Mouse (Mus musculus) midbrain, embryonic 14.5 days (tissue): ENCODE measurements around the gene Nipa1. TPM values are rescaled to one million over a fixed set of nuclear protein-coding genes. Genes with fewer than 3 reads are reported as not detected.
"Not testable (repeated sequence)": the region's sequence is repeated elsewhere in the genome, so short reads cannot be mapped to it uniquely, and the experiment has no call there.

Experiments
- ATAC-seq: fragments of 200-750 bp; cut with Nextera tagmentation; 2 replicates; pipeline ENCODE4 v1.8.0; 2017; ENCODE audit warnings: moderate number of reproducible peaks, moderate library complexity; ENCODE audit not compliant: low FRiP score, low TSS enrichment
- DNase-seq: peaks from one replicate; pipeline ENCODE4 v3.0.0-alpha.2; 2015
- H3K27ac ChIP-seq: fragments of 300-500 bp; sonication (generic); replicated peaks from 2 replicates; pipeline ENCODE4 v1.5.1; 2014; ENCODE audit warnings: mild to moderate bottlenecking, low read depth, low read length, moderate library complexity
- H3K27me3 ChIP-seq: fragments of 300-500 bp; sonication (generic); 2 replicates; pipeline ENCODE4 v1.6.1; 2014; ENCODE audit warnings: low read length, control low read depth, mixed read lengths; ENCODE audit not compliant: control insufficient read depth, insufficient read depth
- H3K36me3 ChIP-seq: fragments of 300-500 bp; sonication (generic); 2 replicates; pipeline ENCODE4 v1.6.1; 2014; ENCODE audit warnings: low read length, control low read depth; ENCODE audit not compliant: control insufficient read depth, insufficient read depth
- H3K4me1 ChIP-seq: fragments of 300-500 bp; sonication (generic); 2 replicates; pipeline ENCODE4 v1.6.1; 2014; ENCODE audit warnings: mild to moderate bottlenecking, antibody characterized with exemption, low read length, control low read depth; ENCODE audit not compliant: control insufficient read depth, insufficient read depth
- H3K4me2 ChIP-seq: fragments of 300-500 bp; sonication (generic); 2 replicates; pipeline ENCODE4 v1.6.1; 2014; ENCODE audit warnings: mild to moderate bottlenecking, low read length, moderate library complexity
- H3K4me3 ChIP-seq: fragments of 300-500 bp; sonication (generic); replicated peaks from 2 replicates; pipeline ENCODE4 v1.5.1; 2014; ENCODE audit warnings: low read depth, low read length
- H3K9ac ChIP-seq: fragments of 300-500 bp; sonication (generic); replicated peaks from 2 replicates; pipeline ENCODE4 v1.6.1; 2014; ENCODE audit warnings: mild to moderate bottlenecking, low read length, moderate library complexity
- H3K9me3 ChIP-seq: fragments of 300-500 bp; sonication (generic); 2 replicates; pipeline ENCODE4 v1.6.1; 2016; ENCODE audit warnings: low read length, control low read depth, mixed read lengths; ENCODE audit not compliant: control insufficient read depth
- WGBS: fragments of 180-500 bp; shearing (Covaris S2); extraction: QIAGEN DNeasy Blood & Tissue Kit; methylation state at CpG from one replicate; pipeline ENCODE4 v1.1.7; 2014; 5-methylcytosine and 5-hydroxymethylcytosine counted together
- polyA plus RNA-seq: library from polyadenylated mRNA; unstranded; fragments of >200 nt; fragmentation: Nextera tagmentation; extraction: Ambion mirVana; gene quantifications from 2 replicates; pipeline ENCODE4 v1.2.1, GENCODE M21; 2014

Gene Nipa1
- polyA plus RNA-seq, 1 experiment from 2014 or later: 20.1 TPM

DNA sequence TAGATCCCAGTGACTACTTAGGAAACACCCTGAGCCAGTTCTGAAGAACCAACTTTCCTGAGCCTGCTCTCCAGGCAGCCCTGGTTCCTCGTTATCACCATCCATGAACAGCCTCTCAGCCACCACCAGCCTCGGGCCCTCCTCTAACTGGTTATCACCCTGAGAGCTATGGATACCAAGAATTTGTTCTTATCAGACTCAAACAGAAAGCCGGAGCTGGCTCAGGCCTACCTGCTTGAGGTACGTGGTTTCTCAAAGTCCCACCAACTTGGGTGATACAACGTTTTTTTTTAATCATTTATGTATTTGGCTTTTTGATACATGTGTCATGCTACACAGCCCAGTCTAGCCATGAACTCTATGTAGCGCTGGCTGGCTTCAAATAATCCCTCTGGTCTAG lies 4.6 kb downstream of the Nipa1 start:
- no peak overlapping the region for H3K9ac ChIP-seq
- no peak for DNase-seq
- no peaks in the 10 kb centered on the region for H3K27me3 ChIP-seq
- H3K4me1 ChIP-seq: peaks cover 10% of the 10 kb centered on the region
- 92% methylated on average over 6 of the region's 6 CpGs for WGBS
- no peak overlapping the region for H3K4me2 ChIP-seq
- peaks cover 2% of the 10 kb centered on the region; the same call in 1 of the 2 replicates for H3K9me3 ChIP-seq
- no peak for ATAC-seq
- no peak overlapping the region for H3K4me3 ChIP-seq
- 0 out of 2 replicates have a peak, but pooled peaks cover 3% of the 10 kb centered on the region for H3K36me3 ChIP-seq
- no peak overlapping the region for H3K27ac ChIP-seq

- not testable (repeated sequence) for H3K27ac ChIP-seq, H3K27me3 ChIP-seq, H3K9ac ChIP-seq, H3K4me2 ChIP-seq, H3K36me3 ChIP-seq, ATAC-seq, DNase-seq, H3K4me3 ChIP-seq, H3K9me3 ChIP-seq
- H3K4me1 ChIP-seq: peaks cover 10% of the 10 kb centered on the region
- 91% methylated on average over 7 of the region's 18 CpGs for WGBS
Measured at GRCm38 (mm10) chr7:56014002-56014702, 5.6 kb downstream of the Nipa1 start.

DNA sequence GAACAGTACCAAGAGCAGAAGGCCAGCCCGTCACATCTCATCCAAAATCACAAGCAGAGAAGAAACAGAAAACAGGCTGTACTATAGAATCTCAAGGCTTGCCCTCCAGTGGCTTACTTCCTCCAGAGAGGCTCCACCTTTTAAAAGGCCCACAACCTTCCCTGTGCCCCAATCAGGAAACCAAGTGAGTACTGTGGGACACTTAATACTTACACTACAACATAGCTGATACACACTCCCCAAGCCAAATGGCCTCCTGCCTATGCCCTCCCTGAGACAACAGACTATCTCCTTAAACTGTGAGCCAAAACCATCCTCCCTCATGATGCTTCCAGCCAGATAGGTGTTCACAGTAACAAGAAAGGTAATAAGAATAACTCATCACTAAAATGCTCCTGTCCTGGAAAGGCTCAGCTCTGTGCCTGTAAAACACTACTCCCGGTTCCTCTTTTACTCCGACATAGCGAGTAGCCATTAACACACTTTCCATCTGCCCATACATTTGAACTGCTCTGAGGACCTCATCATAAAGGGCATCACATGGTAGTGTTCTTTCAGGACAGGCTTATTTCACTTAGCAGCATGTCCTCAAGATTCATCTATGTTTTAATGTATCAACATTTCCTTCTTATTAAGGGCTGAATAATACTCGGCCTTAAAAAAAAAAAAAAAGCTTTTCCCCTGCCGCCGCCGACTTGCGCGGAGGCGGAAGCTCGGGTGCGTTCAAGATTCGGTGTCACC lies 6.3 kb downstream of the Nipa1 start:
- WGBS: 98% methylated on average over 14 of the region's 14 CpGs
- Histone ChIP-seq H3K27me3 (no peaks in the 10 kb centered on the region), H3K4me2 (no peak overlapping the region), H3K9me3 (peaks cover 2% of the 10 kb centered on the region; the same call in 1 of the 2 replicates), H3K36me3 (0 out of 2 replicates have a peak, but pooled peaks cover 3% of the 10 kb centered on the region), H3K4me3 (no peak overlapping the region), H3K27ac (no peak overlapping the region), H3K4me1 (peaks cover 7% of the 10 kb centered on the region), H3K9ac (no peak overlapping the region)
- DNase-seq (no peak), ATAC-seq (no peak)

- Histone ChIP-seq H3K27me3 (no peaks in the 10 kb centered on the region), H3K4me2 (no peak overlapping the region), H3K27ac (no peak overlapping the region), H3K4me3 (no peak overlapping the region), H3K9ac (no peak overlapping the region), H3K4me1 (no peaks in the 10 kb centered on the region), H3K36me3 (0 out of 2 replicates have a peak, but pooled peaks cover 3% of the 10 kb centered on the region), H3K9me3 (peaks cover 2% of the 10 kb centered on the region; the same call in 1 of the 2 replicates)
- DNase-seq (no peak), ATAC-seq (no peak)
Measured at GRCm38 (mm10) chr7:56011018-56011333, 8.8 kb downstream of the Nipa1 start.

DNA sequence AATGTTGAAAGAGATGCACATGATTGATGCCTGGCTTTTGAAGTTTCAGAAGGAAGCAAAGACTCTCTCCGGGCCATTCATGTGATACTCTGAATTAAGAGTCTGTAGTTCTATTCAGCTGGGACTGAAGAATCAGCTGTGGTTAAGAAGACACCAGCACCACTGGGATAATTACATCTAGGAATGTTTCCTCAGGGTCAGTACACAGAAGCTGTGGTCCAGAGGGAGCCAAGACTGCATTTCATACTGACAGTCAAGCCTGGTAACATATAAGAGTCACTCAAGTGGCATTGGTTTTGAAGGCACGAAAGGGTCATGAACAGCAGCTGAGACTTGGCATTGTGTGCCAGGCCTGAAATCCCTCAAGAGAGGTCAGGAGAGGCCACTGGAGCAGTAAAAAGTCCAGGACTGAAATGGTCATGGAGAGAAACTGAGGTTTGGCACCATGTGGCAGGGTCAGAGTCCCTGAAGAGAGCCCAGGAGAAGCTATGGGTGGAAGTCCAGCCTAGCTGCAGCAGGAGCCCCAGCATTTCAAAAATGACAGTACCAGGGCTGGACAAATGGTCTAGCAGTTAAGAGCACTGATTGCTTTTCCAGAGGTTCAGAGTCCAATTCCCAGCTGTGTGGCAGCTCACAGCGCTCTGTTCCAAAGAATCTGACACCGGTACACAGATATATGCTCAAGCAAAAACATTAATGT lies 9.3 kb downstream of the Nipa1 start:
- Histone ChIP-seq H3K27ac (no peak overlapping the region), H3K4me3 (no peak overlapping the region), H3K4me1 (no peaks in the 10 kb centered on the region), H3K9ac (no peak overlapping the region), H3K27me3 (no peaks in the 10 kb centered on the region), H3K36me3 (0 out of 2 replicates have a peak, but pooled peaks cover 3% of the 10 kb centered on the region), H3K9me3 (peaks cover 2% of the 10 kb centered on the region; the same call in 1 of the 2 replicates), H3K4me2 (no peak overlapping the region)
- DNase-seq (no peak), ATAC-seq (no peak)
- 87% methylated on average over 4 of the region's 4 CpGs for WGBS

GRCm38 (mm10) chr7:55998997-55999396 lies 20.8 kb downstream of the Nipa1 start:
- Histone ChIP-seq H3K9ac (no peak overlapping the region), H3K36me3 (no peaks in the 10 kb centered on the region), H3K4me3 (no peak overlapping the region), H3K9me3 (no peaks in the 10 kb centered on the region), H3K4me1 (0 out of 2 replicates have a peak, but pooled peaks cover 3% of the 10 kb centered on the region), H3K4me2 (no peak overlapping the region), H3K27me3 (no peaks in the 10 kb centered on the region), H3K27ac (no peak overlapping the region)
- 6% methylated on average over 3 of the region's 4 CpGs for WGBS
- ATAC-seq (no peak), DNase-seq (peak; percentile 38)

GRCm38 (mm10) chr7:55995013-55995412 lies 24.7 kb downstream of the Nipa1 start:
- peak; percentile 39 for DNase-seq
- H3K4me1 ChIP-seq: 0 out of 2 replicates have a peak, but pooled peaks cover 3% of the 10 kb centered on the region
- WGBS: 25% methylated on average over 4 of the region's 4 CpGs

DNA sequence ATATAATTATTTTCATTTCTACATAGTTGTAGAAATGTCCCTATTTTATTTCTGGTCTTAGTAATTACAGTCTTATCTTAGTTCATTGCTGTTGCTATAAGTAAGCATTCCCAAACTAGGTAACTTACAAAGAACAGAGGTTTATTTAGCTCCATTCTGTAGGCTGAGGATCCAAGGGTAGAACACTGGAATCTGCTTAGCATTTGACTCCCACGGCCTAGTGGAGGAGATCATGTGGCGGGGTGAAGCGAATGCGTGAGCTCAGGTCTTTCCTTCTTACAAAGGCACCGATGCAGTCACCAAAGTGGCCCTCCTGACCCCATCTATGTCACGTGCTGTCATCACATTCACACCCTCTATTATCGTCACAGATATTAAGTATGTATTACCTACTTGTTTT lies 27.9 kb downstream of the Nipa1 start:
- no peaks in the 10 kb centered on the region for H3K27me3 ChIP-seq
- no peak overlapping the region for H3K4me2 ChIP-seq
- ATAC-seq (no peak), DNase-seq (no peak)
- no peak overlapping the region for H3K4me3 ChIP-seq
- peaks cover 7% of the 10 kb centered on the region; the same call in 1 of the 2 replicates for H3K36me3 ChIP-seq
- H3K27ac ChIP-seq: no peak overlapping the region
- no peak overlapping the region for H3K9ac ChIP-seq
- H3K4me1 ChIP-seq: 0 out of 2 replicates have a peak, but pooled peaks cover 3% of the 10 kb centered on the region
- no peaks in the 10 kb centered on the region for H3K9me3 ChIP-seq
- 92% methylated on average over 7 of the region's 7 CpGs for WGBS

More at GRCm38 (mm10) chr7:55995013-55995412, 24.7 kb downstream of the Nipa1 start:
- Histone ChIP-seq H3K27ac (no peak overlapping the region), H3K4me2 (no peak overlapping the region), H3K9me3 (no peaks in the 10 kb centered on the region), H3K27me3 (no peaks in the 10 kb centered on the region), H3K36me3 (peaks cover 5% of the 10 kb centered on the region; the same call in 1 of the 2 replicates), H3K9ac (no peak overlapping the region), H3K4me3 (no peak overlapping the region)
- ATAC-seq: no peak
